Mouse (Mus musculus) midbrain, embryonic 16.5 days (tissue): ENCODE measurements around the gene Ccl25. TPM values are rescaled to one million over a fixed set of nuclear protein-coding genes. Genes with fewer than 3 reads are reported as not detected.

Experiments
- ATAC-seq: fragments of 200-750 bp; cut with Nextera tagmentation; 2 replicates; pipeline ENCODE4 v1.8.0; 2017; ENCODE audit warnings: moderate TSS enrichment
- H3K27ac ChIP-seq: fragments of 300-500 bp; sonication (generic); 2 replicates; pipeline ENCODE4 v1.5.1; 2014; ENCODE audit warnings: mild to moderate bottlenecking, low read length, mixed read lengths
- H3K27me3 ChIP-seq: fragments of 300-500 bp; sonication (generic); 2 replicates; pipeline ENCODE4 v1.6.1; 2014; ENCODE audit warnings: low read depth, low read length, mixed read lengths; ENCODE audit not compliant: control insufficient read depth, insufficient read depth
- H3K36me3 ChIP-seq: fragments of 300-500 bp; sonication (generic); 2 replicates; pipeline ENCODE4 v1.6.1; 2014; ENCODE audit warnings: mild to moderate bottlenecking, low read length, moderate library complexity, mixed read lengths; ENCODE audit not compliant: control insufficient read depth, insufficient read depth
- H3K4me1 ChIP-seq: fragments of 300-500 bp; sonication (generic); 2 replicates; pipeline ENCODE4 v1.6.1; 2014; ENCODE audit warnings: mild to moderate bottlenecking, low read length, mixed read lengths; ENCODE audit not compliant: control insufficient read depth, insufficient read depth
- H3K4me2 ChIP-seq: fragments of 300-500 bp; sonication (generic); 2 replicates; pipeline ENCODE4 v1.6.1; 2014; ENCODE audit warnings: mild to moderate bottlenecking, low read length, mixed read lengths
- H3K4me3 ChIP-seq: fragments of 300-500 bp; sonication (generic); 2 replicates; pipeline ENCODE4 v1.5.1; 2014; ENCODE audit warnings: low read depth, mild to moderate bottlenecking, low read length, moderate library complexity, mixed read lengths
- H3K9ac ChIP-seq: fragments of 300-500 bp; sonication (generic); 2 replicates; pipeline ENCODE4 v1.6.1; 2014; ENCODE audit warnings: low read depth, low read length, mixed read lengths
- H3K9me3 ChIP-seq: fragments of 300-500 bp; sonication (generic); replicated peaks from 2 replicates; pipeline ENCODE4 v1.6.1; 2014; ENCODE audit warnings: mild to moderate bottlenecking, low read length, mixed read lengths; ENCODE audit not compliant: control insufficient read depth, poor library complexity, severe bottlenecking
- WGBS: fragments of 180-500 bp; shearing (Covaris S2); extraction: QIAGEN DNeasy Blood & Tissue Kit; methylation state at CpG from one replicate; pipeline ENCODE4 v1.1.7; 2014; 5-methylcytosine and 5-hydroxymethylcytosine counted together
- polyA plus RNA-seq: library from polyadenylated mRNA; unstranded; fragments of >200 nt; fragmentation: Nextera tagmentation; extraction: Ambion mirVana; gene quantifications from 2 replicates; pipeline ENCODE4 v1.2.1, GENCODE M21; 2015

Ccl25 gene
- polyA plus RNA-seq, result 18.4 and 18.8 TPM in 2 replicates

GRCm38 (mm10) chr8:4324983-4325750, at the start of gene Ccl25, which contains the start of gene Elavl1:
TSS of gene Ccl25 (plus strand) at chr8:4325210.
TSS of gene Elavl1 (minus strand) at chr8:4325413.
- no peaks in the 10 kb centered on the region for H3K9me3 ChIP-seq
- peaks cover 34% of the 10 kb centered on the region for H3K4me1 ChIP-seq
- peak within 1 kb of the TSS; percentile 87 for H3K27ac ChIP-seq
- H3K36me3 ChIP-seq, result peaks cover 3% of the 10 kb centered on the region; the same call in 1 of the 2 replicates
- no peaks in the 10 kb centered on the region for H3K27me3 ChIP-seq
- ATAC-seq, result peak; percentile 99
- peak within 1 kb of the TSS; percentile 97 for H3K9ac ChIP-seq
- peak within 1 kb of the TSS; percentile 93 for H3K4me3 ChIP-seq
- peak within 1 kb of the TSS; percentile 85 for H3K4me2 ChIP-seq
- WGBS, result under 1% methylated on average over 50 of the region's 78 CpGs

GRCm38 (mm10) chr8:4275275-4276110, 49.5 kb upstream of the Ccl25 start, which contains the start of gene Timm44:
TSS of gene Timm44 (minus strand) at chr8:4275913.
- WGBS, result under 1% methylated on average over 38 of the region's 39 CpGs
- peaks cover 16% of the 10 kb centered on the region for H3K36me3 ChIP-seq
- H3K27me3 ChIP-seq, result no peaks in the 10 kb centered on the region
- H3K9me3 ChIP-seq, result no peaks in the 10 kb centered on the region
- peak within 1 kb of the TSS; percentile 74 for H3K9ac ChIP-seq
- H3K27ac ChIP-seq, result peak within 1 kb of the TSS; percentile 81
- H3K4me2 ChIP-seq, result peak within 1 kb of the TSS; percentile 67
- peak; percentile 97 for ATAC-seq
- peaks cover 11% of the 10 kb centered on the region for H3K4me1 ChIP-seq
- H3K4me3 ChIP-seq, result peak within 1 kb of the TSS; percentile 66

GRCm38 (mm10) chr8:4276111-4276465, 48.9 kb upstream of the Ccl25 start:
- Histone ChIP-seq H3K4me3 (peak overlapping the region; percentile 66), H3K4me2 (peak overlapping the region; percentile 56), H3K9me3 (no peaks in the 10 kb centered on the region), H3K27me3 (no peaks in the 10 kb centered on the region), H3K4me1 (peaks cover 11% of the 10 kb centered on the region), H3K36me3 (peaks cover 16% of the 10 kb centered on the region), H3K9ac (peak overlapping the region; percentile 74), H3K27ac (peak overlapping the region; percentile 81)
- WGBS, result 24% methylated on average over 9 of the region's 9 CpGs
- ATAC-seq, result no peak

- Histone ChIP-seq H3K36me3 (peaks cover 20% of the 10 kb centered on the region), H3K4me3 (no peak overlapping the region), H3K27ac (no peak overlapping the region), H3K27me3 (no peaks in the 10 kb centered on the region), H3K9ac (no peak overlapping the region), H3K9me3 (no peaks in the 10 kb centered on the region), H3K4me2 (no peak overlapping the region), H3K4me1 (no peaks in the 10 kb centered on the region)
- WGBS, result 95% methylated on average over 5 of the region's 5 CpGs
- no peak for ATAC-seq
These were observed 32.3 kb upstream of the Ccl25 start for GRCm38 (mm10) chr8:4292738-4293137.

GRCm38 (mm10) chr8:4297822-4298221, 27.2 kb upstream of the Ccl25 start:
- Histone ChIP-seq H3K4me2 (no peak overlapping the region), H3K27ac (no peak overlapping the region), H3K4me3 (no peak overlapping the region), H3K36me3 (peaks cover 29% of the 10 kb centered on the region), H3K4me1 (no peaks in the 10 kb centered on the region), H3K27me3 (no peaks in the 10 kb centered on the region), H3K9me3 (no peaks in the 10 kb centered on the region), H3K9ac (no peak overlapping the region)
- WGBS, result 94% methylated on average over 4 of the region's 4 CpGs
- no peak for ATAC-seq

GRCm38 (mm10) chr8:4304124-4304547, 20.9 kb upstream of the Ccl25 start:
- H3K27me3 ChIP-seq, result no peaks in the 10 kb centered on the region
- ATAC-seq, result no peak
- H3K4me3 ChIP-seq, result no peak overlapping the region
- H3K4me1 ChIP-seq, result no peaks in the 10 kb centered on the region
- H3K4me2 ChIP-seq, result no peak overlapping the region
- WGBS, result 79% methylated on average over 3 of the region's 3 CpGs
- no peak overlapping the region for H3K9ac ChIP-seq
- H3K36me3 ChIP-seq, result peaks cover 35% of the 10 kb centered on the region
- H3K9me3 ChIP-seq, result no peaks in the 10 kb centered on the region
- H3K27ac ChIP-seq, result no peak overlapping the region

GRCm38 (mm10) chr8:4305838-4306237, 19.2 kb upstream of the Ccl25 start:
- Histone ChIP-seq H3K36me3 (peaks cover 37% of the 10 kb centered on the region), H3K9me3 (no peaks in the 10 kb centered on the region), H3K4me2 (no peak overlapping the region), H3K27ac (no peak overlapping the region), H3K4me3 (no peak overlapping the region), H3K27me3 (no peaks in the 10 kb centered on the region), H3K4me1 (no peaks in the 10 kb centered on the region), H3K9ac (no peak overlapping the region)
- ATAC-seq, result no peak
- 90% methylated on average over 2 of the region's 2 CpGs for WGBS

GRCm38 (mm10) chr8:4312104-4312503, 12.9 kb upstream of the Ccl25 start:
- no peaks in the 10 kb centered on the region for H3K4me1 ChIP-seq
- H3K27ac ChIP-seq, result no peak overlapping the region
- no peak overlapping the region for H3K9ac ChIP-seq
- no peaks in the 10 kb centered on the region for H3K9me3 ChIP-seq
- H3K27me3 ChIP-seq, result no peaks in the 10 kb centered on the region
- no peak overlapping the region for H3K4me2 ChIP-seq
- no peak for ATAC-seq
- H3K4me3 ChIP-seq, result no peak overlapping the region
- H3K36me3 ChIP-seq, result peaks cover 27% of the 10 kb centered on the region
